Mouse (Mus musculus) NIH3T3 (cell line): ENCODE results near the gene Rbbp4.
A peak's percentile ranks its signal among the peaks of the same experiment; 100 is the strongest.

Source experiments
- DNase-seq: peaks from one replicate; pipeline ENCODE4 v3.0.0-alpha.2; 2012; ENCODE audit warnings: low read depth

The Rbbp4 gene

DNA sequence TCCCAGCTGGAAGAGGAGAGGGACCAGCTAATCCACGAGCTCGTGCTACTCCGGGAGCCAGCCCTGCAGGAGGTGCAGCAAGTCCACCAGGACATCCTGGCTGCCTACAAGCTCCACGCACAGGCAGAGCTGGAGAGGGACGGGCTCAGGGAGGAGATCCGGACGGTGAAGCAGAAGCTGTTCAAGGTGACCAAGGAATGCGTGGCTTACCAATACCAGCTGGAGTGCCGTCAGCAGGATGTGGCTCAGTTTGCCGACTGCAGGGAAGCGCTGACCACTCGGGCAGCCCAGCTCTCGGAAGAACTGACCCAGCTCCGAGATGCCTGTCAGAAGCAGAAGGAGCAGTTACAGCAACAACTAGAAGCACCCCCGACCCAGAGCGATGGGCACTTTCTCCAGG is 41.5 kb downstream of the Rbbp4 start:
- no peak for DNase-seq

DNA sequence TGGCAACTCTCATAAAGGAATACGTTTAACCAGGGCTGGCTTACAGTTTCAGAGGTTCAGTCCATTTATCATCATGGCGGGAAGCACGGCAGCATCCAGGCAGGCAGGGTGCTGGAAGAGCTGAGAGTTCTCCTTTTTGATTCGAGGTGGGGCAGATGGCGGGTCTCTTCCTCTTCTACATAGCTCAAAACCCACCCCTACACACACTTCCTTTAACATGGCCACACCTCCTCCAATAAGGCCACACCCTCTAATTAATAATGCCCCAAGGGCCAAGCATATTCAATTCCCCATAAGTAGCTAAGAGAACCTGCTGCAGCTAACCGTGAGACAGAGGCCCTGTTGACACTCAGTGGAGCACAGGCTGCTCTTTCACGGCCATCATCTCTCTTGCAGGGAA is 42.3 kb downstream of the Rbbp4 start:
- no peak for DNase-seq

GRCm38 (mm10) chr4:129289671-129290070 is 45.5 kb downstream of the Rbbp4 start:
- DNase-seq, result no peak

DNA sequence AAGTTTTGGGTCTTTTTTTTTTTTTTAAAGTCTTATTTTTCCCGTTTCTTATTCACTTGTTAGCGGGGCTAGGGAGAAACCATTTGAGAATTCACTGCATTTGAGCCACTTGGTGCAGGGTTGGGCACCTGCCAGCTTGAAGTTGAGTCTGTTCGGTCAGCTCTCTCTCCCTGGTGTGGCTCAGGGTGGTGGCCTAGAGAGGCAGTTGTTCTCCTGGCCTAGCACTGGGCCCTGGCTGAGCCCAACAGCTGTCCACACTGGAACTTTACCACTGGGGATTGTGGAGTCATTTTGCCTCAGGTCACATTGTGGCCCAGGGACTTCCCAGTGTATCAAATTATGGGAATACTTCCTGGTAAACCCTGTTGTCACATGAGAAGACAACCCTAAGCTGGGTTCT is 47.1 kb downstream of the Rbbp4 start:
- DNase-seq, result peak; percentile 57

DNA sequence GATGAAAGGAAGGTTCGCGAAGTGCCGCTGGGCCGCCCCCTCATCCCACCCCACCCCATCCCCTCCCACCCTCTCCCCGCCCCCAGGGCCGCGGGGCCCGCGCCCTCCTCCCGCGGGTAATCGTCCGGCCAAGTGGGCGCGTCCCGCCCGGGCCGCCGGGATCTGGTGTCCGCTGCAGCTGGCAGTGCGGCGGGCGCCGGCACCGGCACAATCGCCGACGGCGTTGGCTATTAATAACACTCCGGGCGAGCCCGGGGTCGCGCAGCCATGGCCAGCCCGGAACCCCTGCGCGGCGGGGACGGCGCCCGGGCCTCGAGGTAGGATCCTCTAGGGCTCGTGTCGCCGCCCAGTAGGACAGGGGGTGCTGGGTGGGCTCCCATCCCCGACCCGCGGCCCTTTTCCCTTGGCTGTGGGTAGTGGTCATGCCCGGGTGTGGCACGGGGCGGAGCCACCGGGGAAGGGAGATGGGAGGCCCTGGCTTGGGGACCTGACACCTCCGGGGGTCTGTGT is 47.6 kb downstream of the Rbbp4 start, which contains the start of gene Sync:
Sync (plus strand) TSS at position 146 of the 510 bp plus-strand sequence.
- DNase-seq, result peak; percentile 38

- peak; percentile 78 for DNase-seq
These were observed 48.3 kb downstream of the Rbbp4 start for GRCm38 (mm10) chr4:129286683-129287471.

DNA sequence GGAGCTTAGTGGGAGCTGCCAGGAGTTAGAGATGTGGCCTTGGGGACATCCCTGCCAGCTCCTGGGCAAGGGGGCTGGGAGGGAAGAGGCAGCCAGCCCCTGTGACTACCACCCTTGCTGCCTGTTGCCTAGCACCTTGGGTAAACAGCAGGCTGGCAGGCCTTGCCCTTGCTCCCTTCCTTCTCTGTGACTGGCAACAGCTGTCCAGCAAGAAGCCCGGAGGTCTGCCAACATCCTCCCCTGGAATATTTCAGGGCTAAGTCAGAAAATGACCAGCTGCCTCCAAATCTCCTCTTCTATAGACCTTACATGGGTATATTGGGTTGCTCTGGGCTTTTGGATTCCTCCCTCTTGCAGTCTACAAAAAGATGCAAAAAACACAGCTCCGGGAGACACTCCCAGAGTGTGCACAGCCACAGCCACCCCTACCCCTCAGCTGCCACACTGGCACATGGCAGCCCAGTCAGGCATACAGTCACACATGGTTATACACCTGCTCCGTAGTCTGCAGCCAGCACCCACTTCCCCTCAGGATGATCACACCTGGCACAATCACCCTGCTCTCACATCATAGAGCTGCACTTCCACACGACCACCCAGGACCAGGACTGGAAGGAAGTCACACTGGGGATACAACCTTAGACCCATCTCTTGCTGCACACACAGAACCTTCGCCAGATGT is 49.0 kb downstream of the Rbbp4 start:
- DNase-seq, result peak; percentile 77

- DNase-seq, result no peak
These were observed 50.5 kb downstream of the Rbbp4 start for GRCm38 (mm10) chr4:129284685-129285084.

GRCm38 (mm10) chr4:129283226-129283625 is 51.9 kb downstream of the Rbbp4 start:
- DNase-seq, result no peak

GRCm38 (mm10) chr4:129282786-129283185 is 52.4 kb downstream of the Rbbp4 start:
- DNase-seq, result no peak

GRCm38 (mm10) chr4:129276453-129276865 is 58.7 kb downstream of the Rbbp4 start:
- DNase-seq, result peak; percentile 95

- peak; percentile 82 for DNase-seq
These were observed 62.5 kb downstream of the Rbbp4 start for GRCm38 (mm10) chr4:129272756-129273046.

DNA sequence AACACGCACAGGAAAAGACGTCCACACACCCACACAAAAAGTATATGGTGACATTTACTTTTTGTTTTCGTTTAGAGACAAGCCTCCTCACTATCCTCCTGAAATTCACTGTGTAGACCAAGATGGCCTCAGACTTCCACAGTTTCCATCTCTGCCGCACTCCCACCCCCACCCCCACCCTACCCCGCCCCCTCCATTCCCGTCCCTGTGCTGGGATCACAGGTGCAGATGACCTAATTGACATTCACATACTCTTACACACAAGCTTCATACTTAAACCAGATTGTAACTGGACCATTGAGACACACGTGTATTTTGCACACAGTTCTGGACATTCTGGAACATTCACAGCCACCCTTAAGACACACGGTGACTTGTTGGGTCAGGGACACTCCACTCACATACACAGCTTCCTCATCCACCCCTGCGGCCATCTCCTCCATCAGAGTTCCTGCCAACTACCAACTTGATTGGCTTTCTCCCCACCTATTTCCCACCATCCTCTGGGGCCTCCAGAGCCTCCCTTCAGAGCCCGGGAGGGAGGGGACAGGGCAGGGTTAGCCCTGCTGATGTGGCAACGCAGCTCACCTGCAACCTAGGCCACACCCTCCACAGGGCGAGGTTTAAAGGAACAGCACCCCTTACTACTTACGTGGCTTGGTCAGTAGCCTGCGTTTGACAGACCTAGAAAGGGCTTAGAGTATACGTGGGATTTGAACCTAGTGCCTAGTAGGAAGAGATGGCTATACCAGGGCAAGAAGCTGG is 63.0 kb downstream of the Rbbp4 start:
- DNase-seq, result no peak

DNA sequence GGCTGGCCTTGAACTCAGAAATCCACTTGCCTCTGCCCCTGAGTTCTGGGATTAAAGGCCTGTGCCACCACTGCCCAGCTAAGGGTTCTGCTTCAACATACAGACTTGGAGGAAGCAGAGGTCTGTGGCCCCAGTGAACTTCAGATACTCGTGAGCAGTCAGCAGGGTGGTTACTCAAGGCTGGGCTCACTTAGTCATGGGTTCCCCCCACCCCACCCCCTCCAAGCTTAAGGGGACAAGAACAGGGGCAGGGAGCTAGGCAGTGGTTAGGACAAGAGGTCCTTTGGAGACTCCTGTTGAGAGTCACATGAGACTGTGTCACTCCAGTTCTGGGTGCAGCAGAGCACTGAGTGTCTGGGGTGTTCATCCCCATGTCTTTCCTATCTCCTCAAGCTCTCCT is 66.5 kb downstream of the Rbbp4 start:
- peak; percentile 63 for DNase-seq

GRCm38 (mm10) chr4:129266821-129267220 is 68.3 kb downstream of the Rbbp4 start:
- DNase-seq, result no peak

DNA sequence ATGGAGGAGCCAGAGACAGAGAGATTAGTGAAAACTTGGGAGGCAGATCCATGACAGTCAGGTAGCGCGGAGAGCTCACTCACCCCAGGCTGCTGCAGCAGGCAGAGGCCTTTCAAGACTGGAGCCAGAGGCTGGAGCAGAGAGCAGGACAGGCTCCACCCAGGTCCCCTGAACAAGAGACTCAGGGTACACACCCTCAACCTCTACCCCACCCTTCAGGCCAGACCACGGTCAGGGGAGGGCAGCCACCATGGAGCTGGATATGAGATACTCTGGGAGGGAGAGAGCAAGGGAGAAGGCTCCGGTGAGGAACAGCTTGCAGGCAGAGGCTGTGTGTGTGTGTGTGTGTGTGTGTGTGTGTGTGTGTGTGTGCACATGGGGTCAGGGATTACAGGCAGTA is 69.0 kb downstream of the Rbbp4 start:
- no peak for DNase-seq

DNA sequence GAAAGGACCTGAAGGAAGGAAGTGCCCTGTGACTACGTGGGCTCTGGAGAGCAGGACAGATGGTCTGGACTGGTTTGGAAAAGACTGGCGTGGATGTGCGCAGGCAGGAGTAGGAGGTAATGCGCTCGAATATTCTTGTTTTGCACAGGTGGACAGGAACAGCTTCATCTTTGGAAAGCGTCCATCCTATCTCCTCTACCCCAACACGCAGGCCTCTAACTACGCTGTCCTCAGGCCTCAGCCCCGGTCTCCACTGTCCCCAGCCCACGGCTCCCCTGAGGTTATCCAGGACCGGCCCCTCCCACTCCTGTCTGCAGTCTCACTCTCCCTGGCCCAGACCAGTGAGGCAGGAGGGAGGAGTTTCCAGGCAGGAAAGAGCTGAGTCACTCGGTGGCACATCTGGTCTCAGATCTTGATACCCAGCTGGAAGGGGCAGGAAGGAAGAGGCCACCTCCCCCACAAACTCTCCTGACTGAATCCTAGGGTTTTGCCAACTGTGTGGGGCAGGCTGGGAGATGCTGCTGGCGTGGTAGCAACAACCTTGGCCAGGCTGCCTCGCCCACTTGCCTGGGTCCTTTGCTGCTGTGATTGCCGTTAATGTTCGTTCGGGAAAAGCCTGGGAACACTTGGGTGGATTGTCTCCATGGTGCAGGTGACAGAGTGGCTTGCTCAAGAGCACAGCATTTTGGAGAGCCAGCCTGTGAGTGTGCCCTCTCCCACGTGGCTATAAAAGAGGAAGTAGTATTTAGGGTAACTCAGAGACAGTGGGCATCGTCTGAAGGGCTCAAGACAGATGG is 71.7 kb downstream of the Rbbp4 start:
- DNase-seq, result peak; percentile 88

DNA sequence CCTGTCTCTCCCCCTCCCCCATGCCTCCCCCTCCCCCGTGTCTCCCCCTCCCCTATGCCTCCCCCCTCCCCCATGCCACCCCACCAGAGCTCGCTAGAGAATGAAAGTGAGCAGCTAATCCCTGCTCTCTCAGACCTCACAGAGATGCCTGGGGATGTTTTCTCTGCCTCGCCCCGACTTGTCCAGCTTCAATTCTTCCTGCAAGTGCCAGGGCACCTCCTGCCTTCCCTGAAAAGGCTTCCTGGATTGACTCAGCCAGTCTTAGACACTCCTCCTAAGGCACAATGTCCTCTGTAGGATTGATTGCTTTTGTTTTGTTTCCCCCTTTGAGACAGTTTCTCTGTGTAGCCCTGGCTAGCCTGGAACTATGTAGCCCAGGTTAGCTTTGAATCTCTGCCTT is 74.0 kb downstream of the Rbbp4 start, which contains the start of gene C77080:
C77080 (minus strand) TSS at position 209 of the 400 bp plus-strand sequence.
- DNase-seq, result peak; percentile 59

GRCm38 (mm10) chr4:129260678-129261077 is 74.5 kb downstream of the Rbbp4 start:
- DNase-seq, result peak; percentile 74

- peak; percentile 60 for DNase-seq
These were observed 76.1 kb downstream of the Rbbp4 start for GRCm38 (mm10) chr4:129259101-129259500.
